Mouse (Mus musculus) testis, adult 10 weeks (tissue): Measurements from ENCODE around the gene Klf4. TPM values are rescaled to one million over a fixed set of nuclear protein-coding genes. Genes with fewer than 3 reads are reported as not detected.

Experiments
- polyA plus RNA-seq: library from polyadenylated mRNA; stranded (reverse); fragments of 350-450 nt; fragmentation: Illumina TruSeq; extraction: RNeasy Lipid Tissue Mini Kit (QIAGEN cat#74804); gene quantifications from one replicate; pipeline ENCODE4 v1.2.3, GENCODE M21; 2014; ENCODE audit warnings: low read depth, low replicate concordance

Klf4 gene
- 104 TPM for polyA plus RNA-seq

DNA sequence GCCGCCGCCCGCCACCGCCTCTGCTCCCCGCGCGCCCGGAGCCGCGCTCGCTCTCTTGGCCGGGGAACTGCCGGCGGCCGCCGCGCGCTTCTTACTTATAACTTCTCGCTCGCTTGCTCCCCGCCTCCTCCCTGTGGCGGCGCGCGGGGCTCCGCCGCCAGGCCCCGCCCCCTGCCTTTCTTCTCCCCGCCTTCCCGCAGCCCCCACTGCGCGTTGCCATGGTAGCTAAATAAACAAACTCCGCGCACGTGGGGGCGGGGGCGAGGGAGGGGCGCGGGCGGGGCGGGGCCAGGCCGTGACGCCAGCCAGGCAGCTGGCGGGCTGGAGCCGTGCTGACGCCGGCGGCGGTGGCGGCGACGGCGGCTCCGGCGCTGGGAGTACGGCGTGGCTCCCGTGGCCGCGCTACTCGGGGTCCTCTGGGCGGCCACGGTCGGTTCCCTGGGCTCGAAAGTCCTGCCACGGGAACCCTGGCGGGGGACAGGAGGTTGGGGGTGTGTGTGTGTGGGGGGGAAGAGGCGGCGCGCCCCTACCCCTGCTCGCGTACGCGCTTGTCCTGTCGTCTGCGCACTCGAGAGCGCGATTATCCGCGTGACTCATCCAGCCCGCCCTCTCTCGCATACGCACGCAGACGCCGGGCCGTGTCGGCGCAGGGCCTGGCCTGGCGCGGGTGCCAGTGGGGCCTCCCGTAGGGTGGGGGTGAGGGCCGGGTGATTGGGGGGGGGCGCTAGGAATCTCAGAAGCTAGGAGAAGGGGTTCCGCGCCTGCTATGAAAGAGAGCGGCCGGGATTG is at the start of gene Klf4:
Gene Klf4 (minus strand): TSS at position 60 of the 789 bp plus-strand sequence.

Other genes starting within 250 kb of the Klf4 start
- 335 TPM for gene Rad23b, start 182.4 kb downstream of the Klf4 start, polyA plus RNA-seq